Mouse (Mus musculus) testis, adult 2 months (tissue): ENCODE data around the gene Adam6a. TPM values are rescaled to one million over a fixed set of nuclear protein-coding genes. Genes with fewer than 3 reads are reported as not detected.
"Not testable (repeated sequence)": the region's sequence is repeated elsewhere in the genome, so short reads cannot be mapped to it uniquely, and the experiment has no call there.

Experiments used
- H3K27ac ChIP-seq: fragments of 200-500 bp; 2 replicates; pipeline ENCODE4 v1.5.1; 2012; ENCODE audit warnings: low read depth, low read length; ENCODE audit not compliant: control insufficient read depth, insufficient read depth
- H3K27me3 ChIP-seq: fragments of 200-500 bp; 2 replicates; pipeline ENCODE4 v1.6.1; 2012; ENCODE audit warnings: mild to moderate bottlenecking, low read length, moderate library complexity; ENCODE audit not compliant: control insufficient read depth, insufficient read depth
- H3K36me3 ChIP-seq: fragments of 200-500 bp; 2 replicates; pipeline ENCODE4 v1.6.1; 2012; ENCODE audit warnings: mild to moderate bottlenecking, low read length; ENCODE audit not compliant: control insufficient read depth, insufficient read depth
- H3K4me1 ChIP-seq: fragments of 200-500 bp; 2 replicates; pipeline ENCODE4 v1.6.1; 2012; ENCODE audit warnings: low read length; ENCODE audit not compliant: control insufficient read depth, insufficient read depth
- H3K4me3 ChIP-seq: fragments of 200-500 bp; 2 replicates; pipeline ENCODE4 v1.5.1; 2012; ENCODE audit warnings: low read depth, mild to moderate bottlenecking, low read length, moderate library complexity, mixed read lengths; ENCODE audit not compliant: control insufficient read depth
- CTCF ChIP-seq: fragments of 200-500 bp; IDR thresholded peaks from 2 replicates; pipeline ENCODE4 v1.5.1; 2012; ENCODE audit warnings: low read depth, mild to moderate bottlenecking, inconsistent platforms, low read length, moderate library complexity; ENCODE audit not compliant: control insufficient read depth, insufficient read depth, insufficient replicate concordance
- POLR2A ChIP-seq: fragments of 200-500 bp; IDR thresholded peaks from 2 replicates; pipeline ENCODE4 v1.6.1; 2012; ENCODE audit warnings: low read depth, mild to moderate bottlenecking, inconsistent platforms, low read length, moderate library complexity; ENCODE audit not compliant: control insufficient read depth
- polyA plus RNA-seq: library from polyadenylated mRNA; depleted of rRNA; stranded (reverse); fragments of >200 nt; gene quantifications from 2 replicates; pipeline ENCODE4 v1.2.3, GENCODE M21; 2012; rRNA removed

Gene Adam6a
- polyA plus RNA-seq = 47.9 and 65.3 TPM in 2 replicates

DNA sequence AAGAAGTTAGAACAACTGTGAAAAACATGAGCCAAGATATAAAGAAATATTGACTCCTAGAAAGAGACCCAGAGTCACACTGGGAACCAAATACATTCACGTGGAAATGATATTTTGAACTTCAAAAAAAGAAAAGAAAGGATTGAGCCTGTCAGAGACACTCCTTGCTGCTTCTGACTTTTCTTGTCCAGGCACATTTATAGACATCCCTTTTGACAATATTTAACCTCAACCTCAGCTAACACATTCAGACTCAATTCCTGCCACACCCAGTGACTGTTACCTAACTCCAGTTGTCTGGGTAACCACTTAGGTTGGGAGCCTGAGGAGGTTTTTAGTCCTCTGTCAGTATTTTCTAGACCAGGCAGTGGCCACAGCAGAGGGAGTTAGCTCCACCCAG, at the start of gene Adam6a:
Adam6a (plus strand) TSS at position 301 of the 400 bp plus-strand sequence.
- peak within 1 kb of the TSS; percentile 75 for H3K4me3 ChIP-seq
- H3K36me3 ChIP-seq = not testable (repeated sequence)

GRCm38 (mm10) chr12:113525901-113526300, 17.8 kb upstream of the Adam6a start:
- H3K4me3 ChIP-seq = no peak overlapping the region
- H3K4me1 ChIP-seq = no peaks in the 10 kb centered on the region
- no peaks in the 10 kb centered on the region for H3K36me3 ChIP-seq
- H3K27me3 ChIP-seq = no peaks in the 10 kb centered on the region
- no peak overlapping the region for H3K27ac ChIP-seq
- no peak for TF ChIP-seq CTCF
- no peak for TF ChIP-seq POLR2A

More for the DNA sequence above, at the start of gene Adam6a:
- H3K4me1 ChIP-seq, H3K27me3 ChIP-seq: not testable (repeated sequence)
- peak within 1 kb of the TSS; percentile 53; the same call in 1 of the 2 replicates for H3K27ac ChIP-seq

- no peak overlapping the region for H3K27ac ChIP-seq
- H3K4me3 ChIP-seq = no peak overlapping the region
- TF ChIP-seq POLR2A (no peak), CTCF (0 out of 2 replicates have a peak, but pooled peaks have one; percentile 24)
- no peaks in the 10 kb centered on the region for H3K4me1 ChIP-seq
- H3K27me3 ChIP-seq = no peaks in the 10 kb centered on the region
- no peaks in the 10 kb centered on the region for H3K36me3 ChIP-seq
Observed at GRCm38 (mm10) chr12:113578241-113578640, 34.5 kb downstream of the Adam6a start.

DNA sequence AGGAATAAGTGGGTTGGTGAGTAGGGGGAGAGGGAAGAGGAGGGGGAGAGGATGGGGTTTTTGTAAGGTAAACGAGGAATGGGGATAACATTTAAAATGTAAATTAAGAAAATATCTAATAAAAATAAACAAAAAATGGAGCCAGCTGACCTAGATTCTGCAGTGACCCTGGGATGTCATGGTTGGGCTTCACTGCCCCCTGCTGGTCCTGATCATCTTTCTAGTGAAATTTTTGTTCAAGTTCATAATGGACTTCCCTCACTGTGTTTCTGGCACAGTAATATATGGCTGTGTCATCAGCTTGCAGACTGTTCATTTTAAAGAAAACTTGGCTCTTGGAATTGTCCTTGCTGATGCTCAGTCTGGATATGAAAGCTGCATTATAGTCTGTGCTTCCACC, 44.3 kb downstream of the Adam6a start:
- no peak for TF ChIP-seq CTCF
- no peak for TF ChIP-seq POLR2A
- Histone ChIP-seq H3K4me1 (no peaks in the 10 kb centered on the region), H3K36me3 (no peaks in the 10 kb centered on the region), H3K27me3 (no peaks in the 10 kb centered on the region), H3K4me3 (no peak overlapping the region), H3K27ac (no peak overlapping the region)

Other genes starting within 250 kb of the Adam6a start
- gene Adam6b, start 54.4 kb upstream of the Adam6a start, polyA plus RNA-seq = 34.3 and 47.1 TPM in 2 replicates